Mouse (Mus musculus) kidney, adult 11 months (tissue): Measurements from ENCODE around the gene Adprh.
"Not testable (repeated sequence)": the region's sequence is repeated elsewhere in the genome, so short reads cannot be mapped to it uniquely, and the experiment has no call there.

Experiments
- DNase-seq: peaks from one replicate; pipeline ENCODE4 v3.0.0; 2022

Gene Adprh

DNA sequence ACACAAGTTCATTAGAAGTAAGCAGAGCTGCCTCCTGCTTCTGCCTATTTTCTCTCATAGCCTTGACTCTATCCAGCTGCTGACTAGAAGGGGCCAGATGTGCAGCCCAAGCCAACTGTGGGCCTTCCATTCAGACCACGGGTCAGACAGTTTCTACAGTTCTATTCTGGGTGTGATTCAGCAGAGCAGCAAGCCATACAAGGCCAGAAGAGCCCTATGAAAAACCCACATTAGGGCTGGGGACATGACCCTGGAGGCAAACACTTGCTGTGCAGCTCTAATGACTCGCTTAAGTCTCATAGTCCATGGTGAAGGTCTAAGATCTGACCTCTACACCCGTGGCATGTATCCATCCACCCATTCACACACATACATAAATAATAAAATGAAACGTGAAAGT is 13.6 kb upstream of the Adprh start:
- no peak for DNase-seq

DNA sequence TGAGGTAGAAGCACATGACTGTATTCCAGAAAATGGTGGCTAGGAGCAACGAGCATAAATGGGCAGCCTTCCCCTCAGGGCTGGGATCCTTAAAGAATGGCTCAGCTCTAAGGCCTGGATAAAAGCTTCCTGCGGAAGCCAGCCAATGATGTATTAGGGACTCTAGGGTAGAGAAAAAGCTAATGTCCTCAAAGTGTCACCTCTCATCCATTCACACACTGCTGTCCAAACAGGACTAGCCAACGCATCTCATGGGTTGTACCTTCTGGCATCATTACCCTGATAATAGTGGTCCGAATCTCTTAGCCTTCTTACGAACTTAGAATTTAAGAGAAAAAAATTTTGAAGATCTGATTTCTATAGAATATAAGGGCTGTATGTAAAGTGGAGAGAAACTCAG is 10.8 kb upstream of the Adprh start:
- DNase-seq: no peak

DNA sequence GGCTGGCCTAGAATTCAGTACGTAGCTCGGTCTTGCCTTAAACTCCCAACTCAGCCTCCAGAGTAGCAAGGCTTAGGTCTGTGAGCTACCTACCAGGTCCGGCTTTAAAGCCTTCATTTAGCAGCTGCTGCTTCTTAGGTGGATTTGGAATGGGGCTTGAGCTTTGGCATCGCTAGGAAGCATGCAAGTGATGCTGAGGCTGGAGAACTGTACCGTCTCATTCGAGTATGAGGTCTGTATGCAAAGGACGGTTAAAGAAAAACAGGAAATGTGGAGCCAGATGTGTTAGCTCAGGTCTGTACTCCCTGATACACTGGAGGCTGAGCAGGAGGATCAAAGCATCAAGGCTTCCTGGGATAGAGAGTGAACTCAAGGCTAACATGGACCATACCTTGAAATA is 9.7 kb upstream of the Adprh start:
- no peak for DNase-seq

DNA sequence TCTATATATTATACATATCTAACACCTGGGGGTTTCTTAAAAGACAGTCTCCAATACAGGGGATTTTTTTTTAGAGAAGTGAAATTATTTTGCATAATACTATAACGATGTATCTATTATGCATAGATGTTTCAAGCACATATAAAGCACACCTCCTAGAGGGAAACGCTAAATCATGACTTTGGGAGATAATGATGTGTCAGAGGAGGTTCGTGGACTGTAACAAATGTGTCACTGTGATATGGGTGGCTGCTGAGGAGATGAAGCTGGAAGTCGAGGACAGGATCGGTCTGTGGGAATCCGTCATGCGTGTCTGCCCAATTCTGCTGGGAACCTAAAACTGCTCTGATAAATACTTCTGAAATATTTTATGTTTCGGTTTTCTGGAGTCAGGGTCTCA is 9.2 kb upstream of the Adprh start:
- no peak for DNase-seq

DNA sequence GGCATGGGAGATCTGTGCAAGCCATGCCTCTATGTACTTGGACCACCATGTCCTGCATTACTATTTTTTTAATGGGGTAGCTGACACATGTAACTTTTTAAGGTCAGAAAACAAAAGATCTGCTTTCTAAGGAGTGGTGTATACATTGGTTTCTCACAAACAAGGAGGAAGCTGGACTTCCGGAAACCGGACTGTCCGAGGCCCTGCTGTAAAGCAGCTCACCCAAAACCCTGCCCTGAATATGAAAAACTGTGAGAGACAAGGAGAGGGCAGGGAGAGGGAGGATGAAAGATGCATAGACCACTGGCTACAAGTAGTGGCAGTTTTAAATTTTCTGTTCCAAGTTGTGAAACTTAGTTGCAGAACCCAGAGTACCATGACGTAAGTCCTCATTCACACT is 7.5 kb upstream of the Adprh start:
- no peak for DNase-seq

DNA sequence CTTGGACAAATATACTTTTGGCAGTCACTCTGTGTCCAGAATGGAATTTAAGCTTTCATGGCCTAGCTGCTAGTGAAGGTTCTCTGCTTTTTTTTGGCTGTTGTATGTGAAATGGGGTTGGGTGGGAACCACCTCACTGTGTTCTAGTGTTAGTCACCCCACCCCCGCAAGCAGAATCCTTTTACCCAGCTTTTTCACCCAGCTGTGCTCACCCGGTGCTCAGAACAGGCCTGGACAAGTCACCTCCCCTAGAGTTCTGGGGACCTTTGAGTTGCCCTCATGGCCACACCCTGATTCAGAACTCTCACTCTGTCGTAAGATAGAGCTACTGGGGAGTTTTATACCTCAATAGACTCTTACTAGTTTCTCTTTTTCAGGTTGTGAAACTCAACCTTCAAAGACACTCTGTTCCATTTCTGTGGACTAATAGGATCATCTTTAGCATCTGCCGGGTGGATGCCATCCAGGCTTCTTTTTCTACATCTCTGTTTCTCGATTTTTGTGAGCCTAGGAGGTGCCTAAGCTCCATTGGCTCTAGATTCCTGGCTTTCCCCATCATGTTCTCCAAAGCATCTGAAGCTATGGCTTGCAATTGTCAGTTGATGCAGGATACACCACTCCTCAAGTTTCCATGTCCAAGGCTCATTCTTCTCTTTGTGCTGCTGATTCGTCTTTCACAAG is 6.2 kb upstream of the Adprh start:
- no peak for DNase-seq

DNA sequence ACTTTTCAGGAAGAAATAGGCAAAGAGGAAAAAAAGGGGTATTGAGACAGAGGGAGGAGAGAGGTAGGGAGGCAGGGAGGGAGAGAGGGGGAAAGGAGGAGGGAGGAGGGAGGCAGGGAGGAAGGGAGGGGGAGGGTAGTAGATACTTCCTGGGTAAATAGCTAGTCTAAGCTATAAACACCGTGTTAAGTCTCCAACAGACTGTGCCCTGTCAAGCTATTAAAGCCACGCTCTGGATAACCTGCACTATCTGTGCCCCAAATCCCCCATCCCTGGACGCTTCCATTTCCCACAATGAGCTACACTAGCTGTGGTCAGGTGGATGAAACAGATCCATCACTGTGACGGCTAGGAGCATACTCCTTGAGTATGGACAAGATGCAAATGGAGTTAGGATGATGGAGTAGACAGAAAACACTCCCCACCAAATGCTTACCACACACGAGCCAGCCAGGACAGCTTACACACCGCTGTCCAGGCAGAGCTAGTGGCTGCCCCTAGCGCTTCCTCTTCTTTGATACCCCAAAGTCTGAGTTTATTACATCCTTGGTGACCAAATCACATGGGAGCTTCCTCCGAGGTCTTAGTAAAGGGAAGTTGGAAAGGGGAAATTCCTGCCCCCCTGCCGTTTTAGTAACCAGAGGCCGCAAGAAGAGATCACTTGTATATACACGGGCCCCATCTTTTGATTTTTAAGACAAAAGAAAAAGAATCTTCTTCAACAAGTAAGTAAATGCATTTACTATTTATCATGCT is 4.5 kb upstream of the Adprh start:
- DNase-seq: no peak

DNA sequence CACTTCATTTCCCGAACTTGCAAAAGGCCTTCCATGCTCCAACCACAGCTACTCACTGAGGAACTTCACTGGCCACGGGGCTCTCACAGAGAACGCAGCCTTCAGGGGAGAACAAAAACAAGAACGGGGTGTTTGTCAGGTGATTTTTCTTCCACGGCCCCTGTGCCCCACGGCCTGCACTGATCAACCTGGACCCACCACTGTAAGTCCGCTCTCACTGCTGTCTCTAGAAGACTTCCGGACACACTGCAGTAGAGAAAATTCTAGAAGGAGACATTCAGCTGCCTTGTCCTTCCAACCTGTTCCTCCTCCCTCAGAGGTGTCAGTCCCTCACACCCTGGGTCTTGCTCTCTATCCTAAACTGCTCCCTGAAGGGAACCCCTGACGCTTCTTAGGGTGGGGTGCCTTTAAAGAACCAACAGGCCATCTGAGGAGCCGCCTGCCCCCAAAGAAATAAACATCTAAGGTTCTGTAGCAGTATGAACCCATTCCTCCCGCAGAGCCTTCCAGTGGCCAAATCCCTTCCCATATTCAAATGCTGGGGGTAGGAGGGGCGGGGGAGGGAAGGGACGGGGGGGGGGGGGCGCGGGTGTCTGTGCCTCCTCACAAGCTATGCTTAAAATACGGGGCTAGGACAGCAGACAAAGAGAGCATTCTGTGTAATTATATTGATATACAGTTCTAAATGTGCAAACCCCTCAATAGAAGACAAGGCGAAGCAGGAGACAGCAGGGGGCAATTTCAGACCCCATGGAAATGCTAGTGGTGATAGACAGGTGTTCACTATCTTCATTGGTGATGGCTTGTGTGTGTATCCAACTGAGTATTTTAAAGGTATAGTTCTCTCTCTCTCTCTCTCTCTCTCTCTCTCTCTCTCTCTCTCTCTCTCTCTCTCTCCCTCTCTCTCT is 3.3 kb upstream of the Adprh start, which contains the start of gene Cd80:
TSS of gene Cd80 (plus strand) at position 51 of the 908 bp plus-strand sequence.
- DNase-seq: no peak

DNA sequence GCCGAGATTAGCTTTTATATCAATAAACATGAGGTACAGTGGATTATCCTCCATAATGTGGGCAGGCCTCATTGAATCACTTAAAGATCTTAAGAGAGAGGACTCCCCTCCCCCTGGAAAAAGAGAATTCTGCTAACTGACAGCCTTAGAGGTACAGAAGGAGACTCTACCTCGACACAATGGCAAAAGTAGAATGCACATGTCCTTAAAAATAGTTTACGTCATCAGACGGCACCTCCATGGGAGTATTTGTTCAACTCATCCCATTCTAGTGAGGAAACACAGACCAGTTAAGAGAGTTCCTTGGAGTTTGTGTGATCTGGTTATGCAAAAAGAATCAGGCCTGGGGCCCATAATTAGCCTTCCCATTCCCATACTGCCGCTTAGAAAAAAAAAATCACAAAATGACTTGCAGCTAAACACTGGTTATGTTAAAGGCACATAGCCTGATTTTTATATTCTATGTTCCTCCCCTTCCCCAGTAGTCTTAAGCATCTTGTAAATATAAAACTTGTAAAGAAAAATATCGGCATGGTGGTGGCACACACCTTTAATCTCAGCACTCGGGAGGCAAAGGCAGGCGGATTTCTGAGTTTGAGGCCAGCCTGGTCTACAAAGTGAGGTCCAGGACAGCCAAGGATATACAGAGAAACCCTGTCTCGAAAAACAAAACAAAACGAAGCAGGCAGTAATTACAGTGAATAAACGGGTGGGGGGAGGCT is 2.2 kb upstream of the Adprh start:
- no peak for DNase-seq

DNA sequence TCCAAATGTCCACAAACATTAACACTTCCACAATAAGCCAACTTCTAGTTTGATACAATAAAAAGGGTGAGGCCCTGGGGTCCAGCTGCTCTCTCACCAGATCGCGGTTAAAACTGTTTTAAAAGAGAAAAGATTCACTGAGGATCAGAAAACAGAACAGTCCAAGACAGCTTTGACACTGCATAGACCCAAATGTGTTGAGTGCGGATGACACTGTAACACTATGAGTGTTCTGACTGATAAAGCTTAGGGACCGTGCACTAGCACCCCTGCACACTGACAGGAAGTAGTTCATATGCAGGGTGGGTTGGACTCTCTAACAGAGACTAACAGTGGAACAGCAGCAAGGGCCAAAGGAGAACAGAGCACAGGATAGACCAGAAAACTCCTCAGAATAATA is 1.4 kb upstream of the Adprh start:
- no peak for DNase-seq

DNA sequence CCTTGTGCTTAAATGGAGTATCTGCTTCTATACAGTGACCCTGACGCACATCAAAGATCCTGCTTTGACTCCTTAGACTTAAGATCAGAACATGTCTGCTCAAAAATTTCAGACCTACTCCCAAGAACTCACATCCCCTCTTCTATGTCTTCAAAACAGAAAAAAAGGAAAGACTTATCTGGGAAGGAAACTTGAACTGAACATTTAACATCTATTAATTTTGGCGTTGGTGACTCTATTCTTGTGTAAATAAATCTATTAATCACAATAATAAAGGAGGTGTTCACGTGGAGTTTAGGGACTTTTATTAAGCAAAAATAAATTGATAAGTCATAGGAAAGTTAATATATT is 675 bp upstream of the Adprh start:
- no peak for DNase-seq

DNA sequence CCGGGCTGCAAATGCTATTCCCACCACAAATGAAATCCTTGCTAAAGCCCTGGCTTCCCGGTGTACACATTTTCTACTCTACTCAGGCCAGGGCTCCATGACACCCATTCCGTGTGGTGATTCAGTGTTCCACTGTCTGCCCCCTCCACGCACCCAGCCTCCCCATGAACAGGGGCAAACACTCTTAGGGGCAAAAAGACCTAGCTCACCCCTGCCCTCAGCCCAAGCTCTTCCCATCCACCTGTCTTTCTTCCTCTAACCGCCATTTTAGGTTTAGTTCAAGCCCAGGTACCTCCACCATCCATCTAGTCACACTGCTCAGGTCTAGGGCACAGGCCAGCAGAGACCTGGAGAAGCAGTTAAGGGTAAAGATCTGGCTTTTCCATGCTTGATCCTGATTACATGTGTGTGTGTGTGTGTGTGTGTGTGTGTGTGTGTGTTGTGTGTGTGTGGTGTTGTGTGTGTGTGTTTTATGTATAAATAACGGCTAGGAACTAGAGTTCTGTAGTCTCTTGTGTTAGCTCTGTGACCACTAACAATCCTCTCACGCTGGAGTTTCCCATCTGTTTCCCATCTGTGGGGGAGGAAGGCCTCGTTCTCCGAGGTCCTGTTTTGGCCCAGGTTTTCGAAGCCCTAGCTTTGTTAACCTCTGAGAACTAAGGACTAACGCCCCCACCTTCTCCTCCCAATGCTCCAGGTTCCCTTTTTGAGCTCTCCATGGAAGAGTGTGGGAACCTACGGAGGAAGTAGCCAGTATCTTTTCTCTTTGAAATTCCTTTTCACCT is 890 bp downstream of the Adprh start:
- no peak for DNase-seq

DNA sequence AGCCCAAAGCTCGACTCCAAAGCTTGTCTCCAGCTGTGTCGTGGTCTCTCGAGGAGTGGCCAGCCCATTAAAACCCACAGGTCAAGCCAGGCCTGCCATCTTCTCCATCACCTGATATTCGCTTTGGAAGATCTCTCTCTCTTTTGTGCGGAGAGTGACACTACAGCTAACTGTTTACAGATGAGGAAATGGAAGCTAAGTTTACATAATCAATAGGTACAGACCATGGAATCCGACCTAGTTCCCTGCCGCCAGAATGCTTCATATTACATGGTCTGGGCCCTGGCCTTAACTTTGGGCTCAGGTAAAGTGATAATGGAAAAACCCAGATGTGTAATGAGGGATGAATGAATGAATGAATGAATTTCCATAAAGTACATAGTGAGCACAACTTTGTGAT is 1.8 kb downstream of the Adprh start:
- DNase-seq: no peak

DNA sequence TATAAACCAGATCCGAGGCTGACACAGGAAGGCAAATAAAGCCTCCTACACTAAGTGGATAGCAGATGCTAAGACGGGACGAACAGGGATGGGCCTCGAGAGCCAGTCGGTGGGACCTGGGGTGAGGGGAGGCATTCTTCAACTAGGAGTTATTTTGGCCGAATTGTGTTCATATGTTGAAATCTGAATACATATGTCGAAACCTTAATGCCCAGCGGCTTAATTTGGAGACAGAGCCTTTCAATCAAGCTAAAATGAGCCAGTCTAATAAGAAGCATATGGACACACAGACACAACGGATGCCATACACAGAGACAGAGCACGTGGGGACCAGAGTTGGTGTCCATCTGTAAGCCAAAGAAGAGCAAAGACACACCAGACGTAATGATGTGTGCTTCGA is 4.0 kb downstream of the Adprh start:
- no peak for DNase-seq

DNA sequence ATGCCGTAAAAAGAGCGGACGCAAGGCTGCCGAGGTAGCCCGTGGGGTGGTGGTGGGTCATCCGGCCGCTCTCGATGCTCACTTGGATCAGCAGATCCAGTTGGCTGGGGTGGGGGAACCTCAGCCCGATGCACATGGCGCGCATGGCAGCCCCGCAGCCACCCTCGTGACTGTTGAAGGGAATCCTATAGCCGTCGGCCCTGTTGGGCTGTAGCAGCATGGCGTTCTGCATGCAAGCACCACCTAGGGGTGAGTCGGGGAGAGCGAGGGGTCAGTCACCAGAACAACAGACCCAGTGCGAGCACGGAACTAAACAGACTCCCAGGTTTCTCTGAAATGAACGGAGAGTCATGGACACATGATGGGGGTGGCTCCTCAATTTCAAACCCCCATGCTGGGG is 5.1 kb downstream of the Adprh start:
- no peak for DNase-seq

DNA sequence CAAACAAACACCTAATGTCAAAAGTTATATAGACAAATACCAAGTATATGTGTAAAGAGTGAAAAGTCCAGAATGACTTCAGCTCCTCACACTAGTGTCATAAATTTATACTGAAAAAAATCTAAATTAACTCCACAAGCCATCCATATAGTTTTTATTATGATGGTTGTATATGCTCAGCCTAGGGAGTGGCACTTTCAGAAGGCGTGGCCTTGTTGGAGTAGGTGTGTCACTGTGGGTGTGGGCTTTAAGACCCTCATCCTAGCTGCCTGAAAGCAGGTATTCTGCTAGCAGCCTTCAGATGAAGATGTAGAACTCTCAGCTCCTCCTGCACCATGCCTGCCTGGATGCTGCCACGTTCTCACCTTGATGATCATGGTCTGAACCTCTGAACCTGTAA is 6.4 kb downstream of the Adprh start:
- DNase-seq: not testable (repeated sequence)

DNA sequence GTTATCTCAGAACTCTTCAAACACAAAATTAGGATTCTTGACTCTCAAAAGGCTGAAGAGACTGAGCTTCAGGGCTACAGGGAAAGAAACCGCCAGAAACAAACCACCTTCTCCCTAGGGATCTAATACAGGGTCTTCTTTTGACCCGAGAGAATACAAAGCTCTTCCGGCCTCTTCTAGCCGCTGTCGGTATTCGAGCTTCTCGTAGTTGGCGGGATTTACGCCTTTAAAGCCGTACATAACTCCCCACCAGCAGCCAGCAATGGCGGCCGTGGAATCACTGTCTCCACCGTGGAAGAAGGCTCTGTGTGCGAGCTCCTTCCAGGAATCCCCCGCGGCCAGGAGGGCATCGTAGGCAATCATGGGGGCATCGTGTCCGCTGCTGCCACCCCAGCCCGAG is 6.9 kb downstream of the Adprh start:
- no peak for DNase-seq

DNA sequence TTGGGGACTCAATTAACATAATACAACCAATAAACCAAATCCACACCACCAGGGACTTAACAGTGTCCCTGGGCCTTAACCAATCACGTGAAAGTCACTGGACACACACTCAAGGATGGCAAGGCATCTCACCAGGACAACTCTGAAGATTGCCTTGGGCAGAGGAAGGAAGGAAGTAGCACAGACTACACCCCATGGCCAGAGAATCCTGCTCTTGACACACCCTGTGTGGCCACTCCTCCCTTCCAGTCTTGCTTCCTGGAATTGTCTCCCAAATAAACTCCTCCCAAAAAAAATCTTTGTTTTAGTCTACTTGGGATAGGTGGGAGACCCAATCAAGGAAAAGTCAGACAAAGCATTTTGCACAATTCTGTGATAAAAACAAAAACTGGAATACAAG is 7.5 kb downstream of the Adprh start:
- DNase-seq: no peak

DNA sequence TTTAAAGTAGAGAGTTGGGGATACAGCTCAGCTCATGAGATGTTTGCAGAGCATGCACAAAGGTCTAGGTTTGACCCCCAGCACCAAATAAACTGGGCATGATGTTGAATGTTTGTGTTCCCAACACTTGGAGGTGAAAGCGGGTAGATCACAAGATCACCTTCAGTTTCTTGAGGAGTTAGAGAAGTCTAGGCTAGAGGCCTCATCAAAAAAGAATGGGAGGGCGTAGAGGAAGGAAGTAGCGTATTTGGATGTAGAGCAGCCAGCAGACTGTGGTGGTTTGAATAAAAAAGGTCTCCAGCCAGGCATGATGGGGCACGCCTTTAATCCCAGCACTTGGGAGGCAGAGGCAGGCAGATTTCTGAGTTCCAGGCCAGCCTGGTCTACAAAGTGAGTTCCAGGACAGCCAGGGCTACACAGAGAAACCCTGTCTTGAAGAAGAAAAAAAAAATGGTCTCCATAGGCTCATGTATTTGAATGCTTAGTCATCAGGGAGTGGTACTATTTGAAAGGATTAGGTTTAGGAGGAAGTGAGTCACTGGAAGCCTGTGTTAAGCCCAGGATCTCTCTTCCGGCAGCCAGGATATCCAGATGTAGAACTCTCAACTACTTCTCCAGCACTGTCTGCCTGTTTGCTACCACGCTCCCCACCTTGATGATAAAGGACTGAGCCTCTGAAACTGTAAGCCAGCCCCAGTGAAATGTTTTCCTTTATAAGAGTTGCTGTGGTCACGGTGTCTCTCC is 8.6 kb downstream of the Adprh start:
- no peak for DNase-seq

DNA sequence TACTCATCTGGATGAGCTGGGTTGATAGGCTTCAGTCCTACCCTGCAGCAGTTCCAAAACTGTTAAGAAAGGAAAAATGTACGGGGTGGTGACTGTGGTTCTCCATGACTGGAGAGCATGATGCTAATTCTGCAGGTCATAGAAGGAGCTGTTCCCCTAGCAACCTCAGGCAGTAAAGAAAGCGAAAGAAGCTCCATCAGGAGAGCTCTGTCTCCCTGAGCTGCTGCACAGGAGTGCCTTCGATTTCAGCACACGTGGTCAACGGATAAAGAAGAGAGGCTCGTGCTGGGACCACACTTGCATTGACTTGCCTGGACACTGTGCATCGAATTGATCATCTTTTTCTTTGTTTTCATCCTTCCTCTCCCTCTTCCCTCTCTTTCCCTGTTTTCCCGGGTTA is 10.3 kb downstream of the Adprh start:
- no peak for DNase-seq

DNA sequence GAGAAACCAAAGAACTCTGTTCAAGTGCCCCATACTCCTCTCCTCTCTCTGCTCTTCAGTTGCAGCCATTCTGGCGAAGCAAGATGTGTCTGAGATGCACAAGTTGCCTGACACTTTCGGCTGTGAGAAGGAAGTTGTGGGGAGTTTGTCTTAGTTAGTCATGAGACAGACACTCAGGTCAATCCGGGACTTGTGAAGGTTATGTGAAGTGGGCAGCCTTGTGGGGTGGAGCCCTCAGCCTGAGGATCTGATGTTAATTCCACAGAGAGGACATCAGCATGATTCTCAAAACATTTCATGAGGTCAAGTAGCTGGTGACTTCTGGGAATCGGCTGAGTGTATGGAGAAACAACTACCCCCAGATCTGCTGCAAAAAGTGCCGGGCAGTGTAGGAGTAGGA is 10.9 kb downstream of the Adprh start:
- DNase-seq: no peak

DNA sequence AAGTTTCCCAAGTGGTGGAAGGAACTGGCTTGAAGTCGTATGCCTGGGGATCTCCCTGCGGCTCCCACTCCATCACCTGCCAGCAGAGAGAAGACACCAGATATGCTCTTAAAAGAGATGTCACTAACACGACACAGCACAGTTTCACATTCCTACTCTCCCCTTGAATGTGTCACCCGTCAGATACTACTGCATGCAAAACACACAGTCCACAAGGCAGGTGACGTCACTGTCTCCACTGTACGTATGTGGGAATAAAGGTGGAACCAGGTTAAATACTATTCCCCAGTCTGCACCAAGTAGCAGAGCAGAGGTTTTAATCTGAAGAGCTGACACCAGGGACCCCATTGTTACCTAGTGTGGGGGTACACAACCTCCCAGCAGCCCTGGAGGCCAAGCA is 12.1 kb downstream of the Adprh start:
- no peak for DNase-seq
